Mouse (Mus musculus): Measurements from ENCODE around the gene 1110051M20Rik. TPM values are rescaled to one million over a fixed set of nuclear protein-coding genes. Genes with fewer than 3 reads are reported as not detected.

Gene 1110051M20Rik
- 124 and 134 TPM in 2 replicates for polyA plus RNA-seq (2015; fragmentation: Nextera tagmentation; extraction: Ambion mirVana)

GRCm38 (mm10) chr2:91444286-91444892 is at the start of gene 1110051M20Rik:
1110051M20Rik (minus strand) TSS chr2:91444704.

DNA sequence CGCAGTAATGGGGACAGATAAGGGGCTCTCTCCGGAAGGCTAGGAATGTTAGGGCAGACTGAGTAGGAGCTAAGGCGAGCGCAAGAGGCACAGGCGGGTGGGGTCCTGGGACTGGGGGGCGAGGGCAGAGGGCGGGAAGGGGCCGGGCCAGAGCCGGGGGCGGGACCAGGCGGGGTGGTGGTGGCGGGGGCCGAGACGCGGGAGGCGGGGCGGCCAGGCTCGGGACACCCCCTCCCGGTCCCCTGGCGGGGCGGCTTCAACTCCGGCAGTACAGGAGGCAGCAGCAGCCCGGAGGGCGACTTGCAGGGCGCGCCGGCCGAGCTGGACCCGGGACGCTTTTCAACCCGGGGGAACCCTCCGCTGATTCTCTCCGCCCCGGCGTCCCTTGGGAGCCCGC is 12.8 kb upstream of the 1110051M20Rik start, which contains the start of gene Lrp4:
Gene Lrp4, plus strand, starts transcription at position 253 of the 397 bp plus-strand sequence.

DNA sequence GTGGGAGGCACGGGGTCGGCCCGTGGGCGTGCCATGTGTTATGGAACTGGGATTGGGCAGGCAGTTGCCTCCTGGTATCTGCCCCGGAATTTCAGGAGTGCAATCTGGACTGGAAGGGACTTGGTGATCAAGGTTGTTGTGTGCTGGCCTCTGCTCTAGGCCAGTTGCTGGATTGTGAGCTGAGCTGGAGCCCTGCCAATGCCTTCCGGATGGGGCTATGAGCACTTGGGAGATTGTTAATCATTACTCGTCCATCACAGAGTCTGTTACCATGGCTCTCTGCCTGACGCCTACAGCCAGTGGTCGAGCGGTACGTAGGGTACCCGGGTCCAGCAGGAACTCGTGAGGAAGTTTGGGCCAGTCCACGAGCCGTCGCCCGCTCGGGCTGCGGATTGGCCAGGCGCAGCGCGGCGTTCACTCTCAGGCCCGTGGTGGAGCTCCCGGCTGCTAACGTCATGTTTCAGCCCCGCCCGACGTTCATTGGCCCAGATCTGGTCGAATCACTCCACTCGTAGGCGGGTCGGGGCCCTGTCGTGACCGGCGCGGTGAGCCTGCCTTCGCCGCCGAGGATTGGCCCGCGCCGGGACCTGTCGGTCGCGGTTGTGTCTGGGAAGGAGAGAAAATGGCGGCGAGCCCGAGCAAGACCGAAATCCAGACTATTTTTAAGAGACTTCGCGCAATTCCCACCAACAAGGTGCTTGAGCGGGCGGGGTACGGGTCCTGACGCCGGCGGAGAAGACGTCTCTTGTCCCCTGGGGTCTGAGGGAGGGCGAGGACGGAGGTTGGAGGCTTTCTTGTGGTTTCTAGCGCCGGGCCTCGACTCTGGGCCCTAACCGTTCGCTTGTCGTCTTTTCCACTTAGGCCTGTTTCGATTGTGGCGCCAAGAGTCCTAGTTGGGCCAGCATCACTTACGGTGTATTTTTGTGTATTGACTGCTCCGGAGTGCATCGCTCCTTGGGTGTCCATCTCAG is 179.5 kb downstream of the 1110051M20Rik start, which contains the start of gene Arfgap2:
Gene Arfgap2, plus strand, starts transcription at position 264 of the 971 bp plus-strand sequence.

DNA sequence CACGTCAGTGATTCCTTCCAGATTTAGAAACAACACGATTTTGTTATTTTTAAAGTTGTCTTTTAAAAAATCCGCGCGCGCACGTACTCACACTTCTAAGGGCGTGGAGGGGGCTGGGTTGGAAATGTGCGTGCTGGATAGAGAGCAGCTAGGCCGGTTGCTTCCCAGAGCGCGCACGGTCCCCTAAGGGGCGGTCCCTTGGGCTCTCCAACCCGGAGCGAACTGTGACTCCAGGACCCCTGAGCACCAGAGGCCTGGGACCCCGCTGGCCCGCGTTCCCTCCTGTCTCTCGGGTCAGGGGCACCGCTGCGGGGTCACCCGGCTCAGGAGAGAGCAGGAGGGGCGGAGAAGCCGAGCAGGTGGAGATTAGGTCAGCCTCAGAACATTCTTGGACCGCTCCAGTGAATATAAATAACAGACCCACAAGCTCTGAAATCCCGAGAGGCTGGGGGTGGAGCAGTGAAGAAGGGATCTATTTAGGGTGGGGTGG is 188.8 kb downstream of the 1110051M20Rik start, which contains the start of gene Pacsin3:
Gene Pacsin3, plus strand, starts transcription at position 294 of the 490 bp plus-strand sequence.

DNA sequence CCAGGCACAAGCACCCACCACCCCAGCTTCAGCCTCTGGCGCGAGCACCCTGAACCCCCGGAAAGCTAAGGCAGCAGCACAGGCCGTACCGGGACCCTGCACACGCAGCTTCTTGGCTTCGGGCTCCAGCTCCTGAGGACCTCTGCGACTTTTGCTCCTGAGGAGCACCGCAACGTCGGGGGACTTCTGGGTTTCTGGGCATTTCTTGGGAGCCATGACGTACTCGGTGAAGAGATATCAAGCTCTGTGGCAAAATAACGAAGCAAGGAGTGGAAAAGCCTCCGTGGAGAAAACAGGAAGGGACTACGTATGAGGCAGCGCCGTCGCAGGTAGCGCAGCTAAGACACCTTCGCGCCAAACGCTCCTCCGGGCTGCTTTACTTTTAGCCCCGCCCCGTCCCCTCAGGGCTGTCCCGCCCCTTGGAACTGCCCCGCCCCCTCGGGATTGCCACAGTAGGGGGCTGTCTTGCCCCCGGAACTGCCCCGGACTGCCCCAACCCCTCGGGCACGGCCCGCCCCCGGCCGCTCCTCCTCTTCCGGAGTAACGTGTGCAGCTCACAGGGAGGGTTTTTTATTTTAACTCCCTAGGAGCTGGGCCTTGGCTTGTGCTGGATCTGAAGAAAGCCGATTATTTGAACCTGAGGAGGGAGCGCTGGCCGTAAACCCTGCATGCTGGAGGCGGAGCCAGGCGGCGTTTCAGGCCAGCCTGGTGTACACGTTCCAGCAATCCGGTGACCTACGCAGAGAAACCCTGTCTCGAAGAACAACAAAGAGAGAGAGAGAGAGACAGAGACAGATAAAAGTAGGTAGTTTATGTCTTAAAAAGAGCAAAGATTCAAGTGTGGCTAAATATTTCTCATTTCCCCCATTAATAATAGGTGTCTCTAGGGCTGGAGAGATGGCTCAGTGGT is 207.6 kb downstream of the 1110051M20Rik start, which contains the start of gene Ddb2:
Gene Ddb2, minus strand, starts transcription at position 382 of the 910 bp plus-strand sequence.

Small RNAs within 50 kb of the gene (microRNA-seq; reads per million reads assigned to microRNA genes)
- not detected for gene Gm22071

Other genes with a start within 250 kb of the 1110051M20Rik start
- 2.1 and 2.5 TPM in 2 replicates for gene Nr1h3, start 241.9 kb downstream of the 1110051M20Rik start, polyA plus RNA-seq (2015; fragmentation: Nextera tagmentation; extraction: Ambion mirVana)
- 29.8 and 31.3 TPM in 2 replicates for gene Acp2, start 241.8 kb downstream of the 1110051M20Rik start, polyA plus RNA-seq (2015; fragmentation: Nextera tagmentation; extraction: Ambion mirVana)
- 11.7 and 13.5 TPM in 2 replicates for gene Ddb2, start 207.7 kb downstream of the 1110051M20Rik start, polyA plus RNA-seq (2015; fragmentation: Nextera tagmentation; extraction: Ambion mirVana)
- gene Pacsin3, start 188.8 kb downstream of the 1110051M20Rik start, polyA plus RNA-seq (2015; fragmentation: Nextera tagmentation; extraction: Ambion mirVana), result 28.1 and 28.7 TPM in 2 replicates
- 51.3 and 54.3 TPM in 2 replicates for gene Arfgap2, start 179.7 kb downstream of the 1110051M20Rik start, polyA plus RNA-seq (2015; fragmentation: Nextera tagmentation; extraction: Ambion mirVana)
- 12.5 and 13.4 TPM in 2 replicates for gene Lrp4, start 12.8 kb upstream of the 1110051M20Rik start, polyA plus RNA-seq (2015; fragmentation: Nextera tagmentation; extraction: Ambion mirVana)
- 97.0 and 111 TPM in 2 replicates for gene Ckap5, start 82.1 kb upstream of the 1110051M20Rik start, polyA plus RNA-seq (2015; fragmentation: Nextera tagmentation; extraction: Ambion mirVana)
- gene F2, start 191.7 kb upstream of the 1110051M20Rik start, polyA plus RNA-seq (2015; fragmentation: Nextera tagmentation; extraction: Ambion mirVana), result 0.22 and 0.34 TPM in 2 replicates
- gene Zfp408, start 205.1 kb upstream of the 1110051M20Rik start, polyA plus RNA-seq (2015; fragmentation: Nextera tagmentation; extraction: Ambion mirVana), result 8.5 and 9.6 TPM in 2 replicates
- gene Arhgap1, start 205.2 kb upstream of the 1110051M20Rik start, polyA plus RNA-seq (2015; fragmentation: Nextera tagmentation; extraction: Ambion mirVana), result 73.2 and 75.9 TPM in 2 replicates